Mouse (Mus musculus): ENCODE measurements around the gene Kcnv2. TPM values are rescaled to one million over a fixed set of nuclear protein-coding genes. Genes with fewer than 3 reads are reported as not detected.
A peak's percentile ranks its signal among the peaks of the same experiment; 100 is the strongest.

Kcnv2 gene
- polyA plus RNA-seq, 1 experiment from 2014 or later: 0.03 TPM

DNA sequence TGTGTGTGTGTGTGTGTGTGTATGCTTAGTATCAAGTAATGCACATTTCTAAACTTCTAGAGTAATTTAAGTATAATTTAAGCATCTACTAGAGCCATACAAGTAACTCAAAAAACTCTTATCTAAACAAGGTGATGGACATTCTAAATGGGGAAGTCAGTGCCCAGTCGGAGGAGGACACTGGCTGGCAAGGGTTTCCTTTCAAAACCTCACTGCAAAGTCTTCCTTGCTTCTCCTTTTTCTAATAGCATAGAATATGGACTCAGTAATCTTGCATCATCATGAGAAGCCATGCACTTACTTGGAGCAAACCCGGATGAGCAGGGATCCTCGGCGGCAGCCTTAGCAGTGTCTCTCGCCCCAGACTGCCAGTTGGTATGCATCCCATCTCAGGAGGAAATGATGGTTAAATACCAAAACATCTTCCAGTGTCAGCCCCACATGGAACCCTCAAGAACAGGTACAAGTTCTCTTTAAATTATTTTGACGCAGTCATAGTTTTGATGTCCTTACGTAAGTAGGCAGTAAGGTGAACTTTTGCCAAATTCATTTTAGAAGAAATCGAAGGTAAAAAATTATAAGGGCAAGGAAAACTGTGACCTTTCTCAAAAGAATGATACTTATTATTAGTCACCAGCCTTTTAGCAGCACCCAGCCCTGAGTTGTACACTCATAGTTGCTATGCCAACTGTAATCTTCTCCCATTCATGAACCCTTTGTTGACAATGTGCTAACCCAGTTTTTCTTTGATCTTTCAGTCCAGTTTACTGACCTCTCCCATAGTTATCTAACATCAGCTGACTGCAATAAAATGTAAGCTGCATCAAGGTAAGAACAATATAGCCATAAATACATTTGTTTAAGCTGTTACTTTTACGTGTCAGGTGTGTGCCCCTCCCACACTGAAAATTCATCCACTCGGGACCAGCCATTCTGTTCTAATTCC is 5.8 kb upstream of the Kcnv2 start:
- no peak for ATAC-seq (replicated peaks; ENCODE audit: low FRiP score)
- 65% methylated on average over 10 of the region's 10 CpGs for WGBS

GRCm38 (mm10) chr19:27317337-27317736 is 5.1 kb upstream of the Kcnv2 start:
- 74% methylated on average over 5 of the region's 5 CpGs for WGBS
- Histone ChIP-seq H3K36me3 (ENCODE audit: control insufficient read depth, insufficient read depth, low read length) (no peaks in the 10 kb centered on the region), H3K9ac (ENCODE audit: low read depth, low read length) (no peak overlapping the region), H3K9me3 (ENCODE audit: control insufficient read depth, low read length) (no peaks in the 10 kb centered on the region), H3K4me3 (ENCODE audit: low read depth, low read length) (no peak overlapping the region), H3K27me3 (replicated peaks; ENCODE audit: control insufficient read depth, insufficient read depth, low read length) (no peaks in the 10 kb centered on the region), H3K27ac (ENCODE audit: low read depth, low read length) (no peak overlapping the region), H3K4me2 (no peak overlapping the region), H3K4me1 (replicated peaks; ENCODE audit: control insufficient read depth, insufficient read depth, low read length) (no peaks in the 10 kb centered on the region)
- DNase-seq (ENCODE audit: low spot score) (no peak), ATAC-seq (replicated peaks; ENCODE audit: low FRiP score) (no peak)

More for the DNA sequence above, 5.8 kb upstream of the Kcnv2 start:
- Histone ChIP-seq H3K27ac (ENCODE audit: low read depth, low read length) (no peak overlapping the region), H3K4me2 (no peak overlapping the region), H3K36me3 (ENCODE audit: control insufficient read depth, insufficient read depth, low read length) (no peaks in the 10 kb centered on the region), H3K9me3 (ENCODE audit: control insufficient read depth, low read length) (no peaks in the 10 kb centered on the region), H3K4me3 (ENCODE audit: low read depth, low read length) (no peak overlapping the region), H3K27me3 (replicated peaks; ENCODE audit: control insufficient read depth, insufficient read depth, low read length) (no peaks in the 10 kb centered on the region), H3K4me1 (replicated peaks; ENCODE audit: control insufficient read depth, insufficient read depth, low read length) (no peaks in the 10 kb centered on the region), H3K9ac (ENCODE audit: low read depth, low read length) (no peak overlapping the region)
- DNase-seq (ENCODE audit: low spot score): no peak

- WGBS: 94% methylated on average over 42 of the region's 42 CpGs
- no peak for ATAC-seq (replicated peaks; ENCODE audit: low FRiP score)
- no peak for DNase-seq (ENCODE audit: low spot score)
- Histone ChIP-seq H3K36me3 (ENCODE audit: control insufficient read depth, insufficient read depth, low read length) (no peaks in the 10 kb centered on the region), H3K4me2 (no peak overlapping the region), H3K4me3 (ENCODE audit: low read depth, low read length) (no peak overlapping the region), H3K9me3 (ENCODE audit: control insufficient read depth, low read length) (no peaks in the 10 kb centered on the region), H3K4me1 (replicated peaks; ENCODE audit: control insufficient read depth, insufficient read depth, low read length) (no peaks in the 10 kb centered on the region), H3K27ac (ENCODE audit: low read depth, low read length) (no peak overlapping the region), H3K9ac (ENCODE audit: low read depth, low read length) (no peak overlapping the region), H3K27me3 (replicated peaks; ENCODE audit: control insufficient read depth, insufficient read depth, low read length) (no peaks in the 10 kb centered on the region; the same call in 1 of the 2 replicates)
Measured at GRCm38 (mm10) chr19:27322911-27323627, 681 bp downstream of the Kcnv2 start.

- Histone ChIP-seq H3K4me2 (no peak overlapping the region), H3K4me1 (replicated peaks; ENCODE audit: control insufficient read depth, insufficient read depth, low read length) (no peaks in the 10 kb centered on the region), H3K9ac (ENCODE audit: low read depth, low read length) (no peak overlapping the region), H3K9me3 (ENCODE audit: control insufficient read depth, low read length) (no peaks in the 10 kb centered on the region), H3K4me3 (ENCODE audit: low read depth, low read length) (no peak overlapping the region), H3K36me3 (ENCODE audit: control insufficient read depth, insufficient read depth, low read length) (no peaks in the 10 kb centered on the region), H3K27me3 (replicated peaks; ENCODE audit: control insufficient read depth, insufficient read depth, low read length) (no peaks in the 10 kb centered on the region; the same call in 1 of the 2 replicates), H3K27ac (ENCODE audit: low read depth, low read length) (no peak overlapping the region)
- DNase-seq (ENCODE audit: low spot score) (no peak), ATAC-seq (replicated peaks; ENCODE audit: low FRiP score) (no peak)
- 56% methylated on average over 6 of the region's 6 CpGs for WGBS
Measured at GRCm38 (mm10) chr19:27325558-27325957, 3.2 kb downstream of the Kcnv2 start.

GRCm38 (mm10) chr19:27327569-27327968 is 5.2 kb downstream of the Kcnv2 start:
- Histone ChIP-seq H3K9ac (ENCODE audit: low read depth, low read length) (no peak overlapping the region), H3K4me1 (replicated peaks; ENCODE audit: control insufficient read depth, insufficient read depth, low read length) (no peaks in the 10 kb centered on the region), H3K9me3 (ENCODE audit: control insufficient read depth, low read length) (no peaks in the 10 kb centered on the region), H3K36me3 (ENCODE audit: control insufficient read depth, insufficient read depth, low read length) (no peaks in the 10 kb centered on the region), H3K4me2 (no peak overlapping the region), H3K27me3 (replicated peaks; ENCODE audit: control insufficient read depth, insufficient read depth, low read length) (no peaks in the 10 kb centered on the region; the same call in 1 of the 2 replicates), H3K27ac (ENCODE audit: low read depth, low read length) (no peak overlapping the region), H3K4me3 (ENCODE audit: low read depth, low read length) (no peak overlapping the region)
- DNase-seq (ENCODE audit: low spot score): no peak
- ATAC-seq (replicated peaks; ENCODE audit: low FRiP score): peak; percentile 29; the same call in 1 of the 2 replicates
- WGBS: 81% methylated on average over 6 of the region's 6 CpGs

DNA sequence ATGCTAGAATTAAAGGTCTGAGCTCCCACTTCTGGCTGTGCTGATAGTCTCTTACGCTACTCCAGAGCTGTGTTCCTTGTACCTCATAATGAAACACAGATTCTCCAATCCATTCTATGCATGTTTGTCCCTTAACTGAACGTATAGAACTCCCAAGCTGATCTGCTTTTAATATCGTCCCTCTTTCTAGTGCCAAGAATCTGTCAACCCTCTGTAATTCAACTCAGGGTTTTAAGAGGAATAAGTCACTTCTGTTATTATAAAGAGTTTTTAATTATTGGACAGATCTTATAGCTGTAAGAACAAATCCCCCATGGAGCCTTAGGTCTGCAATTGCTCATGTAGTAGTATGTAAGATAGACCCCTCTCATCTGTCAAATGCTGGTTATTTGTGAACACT is 5.8 kb downstream of the Kcnv2 start:
- DNase-seq (ENCODE audit: low spot score) (no peak), ATAC-seq (replicated peaks; ENCODE audit: low FRiP score) (no peak)
- Histone ChIP-seq H3K27me3 (replicated peaks; ENCODE audit: control insufficient read depth, insufficient read depth, low read length) (no peaks in the 10 kb centered on the region; the same call in 1 of the 2 replicates), H3K27ac (ENCODE audit: low read depth, low read length) (0 out of 2 replicates have a peak overlapping the region, but pooled peaks have one; percentile 9), H3K9me3 (ENCODE audit: control insufficient read depth, low read length) (no peaks in the 10 kb centered on the region), H3K4me3 (ENCODE audit: low read depth, low read length) (no peak overlapping the region), H3K4me2 (no peak overlapping the region), H3K9ac (ENCODE audit: low read depth, low read length) (no peak overlapping the region), H3K4me1 (replicated peaks; ENCODE audit: control insufficient read depth, insufficient read depth, low read length) (no peaks in the 10 kb centered on the region), H3K36me3 (ENCODE audit: control insufficient read depth, insufficient read depth, low read length) (no peaks in the 10 kb centered on the region)
- WGBS: 73% methylated on average over 3 of the region's 3 CpGs

DNA sequence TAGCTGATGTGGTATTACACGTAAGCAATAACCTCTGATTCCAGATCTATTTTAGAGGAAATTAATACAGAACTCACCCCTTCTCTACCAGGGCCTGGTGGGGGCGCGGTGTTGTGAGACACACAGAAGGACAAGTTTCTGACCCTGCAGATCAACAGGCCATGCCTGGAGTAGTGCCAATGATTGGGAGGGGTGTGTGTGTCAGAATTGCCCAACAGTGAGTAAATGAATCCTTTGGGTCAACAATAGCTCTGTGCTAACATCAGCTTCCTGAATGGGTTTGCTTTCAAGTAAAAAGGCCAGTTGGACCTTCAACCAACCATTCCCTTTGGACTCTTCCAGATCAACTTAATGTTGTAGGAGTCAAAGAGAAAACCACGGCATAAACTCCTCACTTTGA is 6.3 kb downstream of the Kcnv2 start:
- H3K4me3 ChIP-seq (ENCODE audit: low read depth, low read length): no peak overlapping the region
- no peaks in the 10 kb centered on the region; the same call in 1 of the 2 replicates for H3K27me3 ChIP-seq (replicated peaks; ENCODE audit: control insufficient read depth, insufficient read depth, low read length)
- 78% methylated on average over 4 of the region's 4 CpGs for WGBS
- H3K27ac ChIP-seq (ENCODE audit: low read depth, low read length): no peak overlapping the region
- 0 out of 2 replicates have a peak, but pooled peaks have one; percentile 68 for ATAC-seq (replicated peaks; ENCODE audit: low FRiP score)
- H3K36me3 ChIP-seq (ENCODE audit: control insufficient read depth, insufficient read depth, low read length): no peaks in the 10 kb centered on the region
- H3K9me3 ChIP-seq (ENCODE audit: control insufficient read depth, low read length): no peaks in the 10 kb centered on the region
- no peak overlapping the region for H3K9ac ChIP-seq (ENCODE audit: low read depth, low read length)
- peak; percentile 34 for DNase-seq (ENCODE audit: low spot score)
- no peaks in the 10 kb centered on the region for H3K4me1 ChIP-seq (replicated peaks; ENCODE audit: control insufficient read depth, insufficient read depth, low read length)
- H3K4me2 ChIP-seq: no peak overlapping the region

GRCm38 (mm10) chr19:27332207-27332794 is 9.9 kb downstream of the Kcnv2 start:
- no peaks in the 10 kb centered on the region for H3K27me3 ChIP-seq (replicated peaks; ENCODE audit: control insufficient read depth, insufficient read depth, low read length)

More at GRCm38 (mm10) chr19:27332207-27332794, 9.9 kb downstream of the Kcnv2 start:
- H3K27ac ChIP-seq (ENCODE audit: low read depth, low read length): no peak overlapping the region
- no peak overlapping the region for H3K4me2 ChIP-seq
- no peak overlapping the region for H3K9ac ChIP-seq (ENCODE audit: low read depth, low read length)
- H3K4me1 ChIP-seq (replicated peaks; ENCODE audit: control insufficient read depth, insufficient read depth, low read length): no peaks in the 10 kb centered on the region
- DNase-seq (ENCODE audit: low spot score): no peak
- 59% methylated on average over 6 of the region's 6 CpGs for WGBS
- no peak for ATAC-seq (replicated peaks; ENCODE audit: low FRiP score)
- H3K4me3 ChIP-seq (ENCODE audit: low read depth, low read length): no peak overlapping the region
- H3K9me3 ChIP-seq (ENCODE audit: control insufficient read depth, low read length): no peaks in the 10 kb centered on the region
- H3K36me3 ChIP-seq (ENCODE audit: control insufficient read depth, insufficient read depth, low read length): no peaks in the 10 kb centered on the region

All from liver, embryonic 11.5 days (tissue).